Mouse (Mus musculus): ENCODE measurements around the gene Fam71e1. TPM values are rescaled to one million over a fixed set of nuclear protein-coding genes. Genes with fewer than 3 reads are reported as not detected.

The Fam71e1 gene
- total and polyA plus RNA-seq, 3 experiments = 1.2 to 2.0 TPM; not detected in 1

DNA sequence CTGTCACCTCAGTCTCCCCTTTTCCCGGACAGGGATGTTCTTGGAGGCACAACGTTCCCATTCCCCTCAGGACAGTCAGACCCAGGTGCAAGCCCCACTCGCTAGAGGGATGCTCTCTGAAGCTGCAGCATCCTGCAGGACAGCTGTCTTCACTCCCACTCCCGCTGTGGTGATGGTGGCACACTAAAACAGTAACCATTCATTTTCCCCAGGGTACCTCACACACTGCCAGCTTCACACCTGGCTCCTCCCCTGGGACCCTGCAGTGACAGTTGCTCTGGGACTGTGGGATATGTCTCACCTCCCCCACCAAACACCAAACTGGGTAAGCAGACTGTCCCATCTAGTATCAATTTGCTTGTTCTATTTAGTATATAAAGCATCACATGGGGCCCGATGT lies 51.3 kb downstream of the Fam71e1 start:
- no peak for TF ChIP-seq SIN3A (IDR thresholded peaks at IDR 0.05; ENCODE audit: low read length)
- TF ChIP-seq ETS1 (IDR thresholded peaks at IDR 0.05; ENCODE audit: low read depth, low read length) = no peak
- TF ChIP-seq NELFE (IDR thresholded peaks at IDR 0.05; ENCODE audit: low read depth, low read length) = no peak
- TF ChIP-seq POLR2A (IDR thresholded peaks at IDR 0.05; ENCODE audit: control insufficient read depth in 1 of 2, insufficient read depth in 1 of 2, low read depth in 1 of 2, low read length in 2 of 2, poor library complexity in 1 of 2) = no peak
- no peak for TF ChIP-seq BHLHE40 (IDR thresholded peaks at IDR 0.05; ENCODE audit: borderline replicate concordance, low read depth, low read length)
- no peak for TF ChIP-seq SMC3 (IDR thresholded peaks at IDR 0.05; ENCODE audit: low read depth, low read length)
- TF ChIP-seq GATA1 (IDR thresholded peaks at IDR 0.05; ENCODE audit: low read depth, low read length) = no peak
- no peak for TF ChIP-seq GABPA (IDR thresholded peaks at IDR 0.05; ENCODE audit: low read depth, low read length)
- TF ChIP-seq MAFK (IDR thresholded peaks at IDR 0.05; ENCODE audit: borderline replicate concordance, low read depth, low read length) = no peak
- no peak for TF ChIP-seq ZKSCAN1 (IDR thresholded peaks at IDR 0.05; ENCODE audit: low read depth, low read length)
- TF ChIP-seq MYC (IDR thresholded peaks at IDR 0.05; ENCODE audit: low read depth, low read length) = no peak
- TF ChIP-seq KAT2A (conservative IDR thresholded peaks at IDR 0.05; ENCODE audit: low read depth, low read length) = no peak
- TF ChIP-seq TAL1 (IDR thresholded peaks at IDR 0.05; ENCODE audit: low read length) = no peak
- no peak for TF ChIP-seq POLR2AphosphoS5 (IDR thresholded peaks at IDR 0.05; ENCODE audit: borderline replicate concordance, low read depth, low read length)
- Histone ChIP-seq H3K27me3 (ENCODE audit: control insufficient read depth in 1 of 2, insufficient read depth in 2 of 2, low read length in 2 of 2) (no peaks in the 10 kb centered on the region), H3K4me3 (ENCODE audit: control insufficient read depth in 1 of 2, insufficient read depth in 1 of 2, low read depth in 2 of 2, low read length in 2 of 2) (peak overlapping the region; percentile 71 to 78), H3K4me1 (ENCODE audit: control insufficient read depth in 1 of 2, insufficient read depth in 2 of 2, low read length in 2 of 2) (peaks cover 0 to 13% of the 10 kb centered on the region in 2 experiments; a peak in 3 of 4 replicates), H3K79me2 (ENCODE audit: control insufficient read depth, insufficient read depth, low read length, poor library complexity) (peaks cover 28% of the 10 kb centered on the region), H3K27ac (ENCODE audit: control insufficient read depth, low read depth, low read length) (peak overlapping the region; percentile 94), H3K9me3 (replicated peaks; ENCODE audit: insufficient read depth, low read length) (no peaks in the 10 kb centered on the region), H3K36me3 (ENCODE audit: control insufficient read depth in 1 of 2, insufficient read depth in 2 of 2, low read length in 2 of 2) (no peaks in the 10 kb centered on the region; a peak in 2 of 4 replicates), H3K9ac (ENCODE audit: control insufficient read depth, low read depth, low read length, poor library complexity, severe bottlenecking) (peak overlapping the region; percentile 94)
- peak; percentile 28 for DNase-seq (ENCODE audit: low read depth, low spot score)

GRCm38 (mm10) chr7:44548497-44549087 lies 52.2 kb downstream of the Fam71e1 start, which contains the start of gene Pold1:
Gene Pold1 (minus strand): TSS chr7:44548849.
- peak within 1 kb of the TSS; percentile 94 for H3K9ac ChIP-seq (ENCODE audit: control insufficient read depth, low read depth, low read length, poor library complexity, severe bottlenecking)
- H3K27ac ChIP-seq (ENCODE audit: control insufficient read depth, low read depth, low read length) = peak within 1 kb of the TSS; percentile 94
- H3K79me2 ChIP-seq (ENCODE audit: control insufficient read depth, insufficient read depth, low read length, poor library complexity) = peaks cover 32% of the 10 kb centered on the region
- H3K4me1 ChIP-seq (ENCODE audit: control insufficient read depth in 1 of 2, insufficient read depth in 2 of 2, low read length in 2 of 2) = peaks cover 0 to 17% of the 10 kb centered on the region in 2 experiments; a peak in 3 of 4 replicates
- H3K27me3 ChIP-seq (ENCODE audit: control insufficient read depth in 1 of 2, insufficient read depth in 2 of 2, low read length in 2 of 2) = no peaks in the 10 kb centered on the region
- H3K4me3 ChIP-seq (ENCODE audit: control insufficient read depth in 1 of 2, insufficient read depth in 1 of 2, low read depth in 2 of 2, low read length in 2 of 2) = peak within 1 kb of the TSS; percentile 71 to 78
- peak; percentile 99 for DNase-seq (ENCODE audit: low read depth, low spot score)
- H3K36me3 ChIP-seq (ENCODE audit: control insufficient read depth in 1 of 2, insufficient read depth in 2 of 2, low read length in 2 of 2) = no peaks in the 10 kb centered on the region; a peak in 2 of 4 replicates
- no peaks in the 10 kb centered on the region for H3K9me3 ChIP-seq (replicated peaks; ENCODE audit: insufficient read depth, low read length)
- TF ChIP-seq POLR2AphosphoS5 (IDR thresholded peaks at IDR 0.05; ENCODE audit: borderline replicate concordance, low read depth, low read length) = no peak
- no peak for TF ChIP-seq CHD1 (IDR thresholded peaks at IDR 0.05; ENCODE audit: low read depth, low read length)
- no peak for TF ChIP-seq MEF2A (IDR thresholded peaks at IDR 0.05; ENCODE audit: extremely low read depth, insufficient replicate concordance, low read depth, low read length, poor library complexity, severe bottlenecking)
- peak; percentile 28; the same call in 1 of the 2 replicates for TF ChIP-seq MYC (IDR thresholded peaks at IDR 0.05; ENCODE audit: low read depth, low read length)
- TF ChIP-seq MYB (IDR thresholded peaks at IDR 0.05; ENCODE audit: low read depth, low read length) = no peak
- peak; percentile 86 for TF ChIP-seq NRF1 (IDR thresholded peaks at IDR 0.05; ENCODE audit: insufficient read depth, low read depth, low read length, poor library complexity, severe bottlenecking)
- no peak for TF ChIP-seq MAX (IDR thresholded peaks at IDR 0.05; ENCODE audit: low read length)
- peak; percentile 8; the same call in 1 of the 2 replicates for TF ChIP-seq TCF12 (IDR thresholded peaks at IDR 0.05; ENCODE audit: low read depth, low read length)
- peak; percentile 82 for TF ChIP-seq HCFC1 (IDR thresholded peaks at IDR 0.05; ENCODE audit: low read depth, low read length)
- TF ChIP-seq NELFE (IDR thresholded peaks at IDR 0.05; ENCODE audit: low read depth, low read length) = no peak; the same call in 1 of the 2 replicates
- no peak for TF ChIP-seq EP300 (IDR thresholded peaks at IDR 0.05; ENCODE audit: low read depth in 1 of 2, low read length in 2 of 2)
- peak; percentile 60; the same call in 1 of the 2 replicates for TF ChIP-seq SIN3A (IDR thresholded peaks at IDR 0.05; ENCODE audit: low read length)
- no peak for TF ChIP-seq UBTF (IDR thresholded peaks at IDR 0.05; ENCODE audit: borderline replicate concordance, insufficient read depth, low read depth, low read length)
- peak; percentile 93 for TF ChIP-seq POLR2AphosphoS2 (IDR thresholded peaks at IDR 0.05; ENCODE audit: low read length)
- peak; percentile 8; the same call in 1 of the 2 replicates for TF ChIP-seq TBP (IDR thresholded peaks at IDR 0.05; ENCODE audit: low read depth, low read length)
- TF ChIP-seq ZMIZ1 (IDR thresholded peaks at IDR 0.05; ENCODE audit: low read depth, low read length) = 0 out of 2 replicates have a peak, but pooled peaks have one; percentile 25
- TF ChIP-seq GABPA (IDR thresholded peaks at IDR 0.05; ENCODE audit: low read depth, low read length) = no peak
- TF ChIP-seq MXI1 (IDR thresholded peaks at IDR 0.05; ENCODE audit: low read depth, low read length) = peak; percentile 62
- TF ChIP-seq USF1 (IDR thresholded peaks at IDR 0.05; ENCODE audit: low read depth, low read length) = peak; percentile 26; the same call in 1 of the 2 replicates
- peak; percentile 67 to 85 for TF ChIP-seq POLR2A (IDR thresholded peaks at IDR 0.05; ENCODE audit: control insufficient read depth in 1 of 2, insufficient read depth in 1 of 2, low read depth in 1 of 2, low read length in 2 of 2, poor library complexity in 1 of 2)
- TF ChIP-seq RAD21 (IDR thresholded peaks at IDR 0.05; ENCODE audit: low read depth, low read length) = peak; percentile 64
- TF ChIP-seq TAL1 (IDR thresholded peaks at IDR 0.05; ENCODE audit: low read length) = no peak
